Mouse (Mus musculus): Measurements from ENCODE around the gene Adgrv1.

DNA sequence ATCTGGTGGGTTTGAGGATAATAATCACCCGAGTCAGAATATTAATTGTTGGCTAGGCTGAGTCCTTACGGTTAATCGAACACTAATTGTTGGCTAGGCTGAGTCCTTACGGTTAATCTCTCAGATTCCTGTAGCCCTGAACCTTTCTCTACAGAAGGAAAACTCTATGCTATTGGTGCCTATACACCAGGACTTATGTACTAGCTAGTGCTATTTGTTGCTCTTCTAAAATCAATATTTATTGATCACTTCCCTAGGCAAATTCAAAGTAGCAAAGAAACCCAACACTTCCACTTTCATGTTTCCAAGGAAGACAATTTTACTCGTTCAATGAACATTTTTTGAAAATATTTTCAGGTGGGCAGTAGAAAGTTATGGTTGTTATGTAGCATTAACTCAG lies 278.4 kb downstream of the Adgrv1 start:
- no peak for TF ChIP-seq TAL1 (IDR thresholded peaks at IDR 0.05; ENCODE audit: low read length)
- no peak for TF ChIP-seq GATA1 (IDR thresholded peaks at IDR 0.05; ENCODE audit: low read length)
